Mouse (Mus musculus) embryonic fibroblast, embryonic 13.5 days (primary cell): ENCODE results near the gene Specc1.

Experiments used
- CTCF ChIP-seq: IDR thresholded peaks from 2 replicates; pipeline ENCODE4 v1.5.1; 2011; ENCODE audit warnings: mild to moderate bottlenecking, control low read depth, low read length, moderate library complexity, borderline replicate concordance; ENCODE audit not compliant: insufficient read depth
- POLR2A ChIP-seq: IDR thresholded peaks from 2 replicates; pipeline ENCODE4 v1.6.1; 2011; ENCODE audit warnings: low read depth, mild to moderate bottlenecking, control low read depth, low read length, moderate library complexity

GRCm38 (mm10) chr11:62022718-62023493 lies 66.3 kb downstream of the Specc1 start:
- TF ChIP-seq CTCF (no peak), POLR2A (no peak)
